Mouse (Mus musculus): ENCODE measurements around the gene Boc.

DNA sequence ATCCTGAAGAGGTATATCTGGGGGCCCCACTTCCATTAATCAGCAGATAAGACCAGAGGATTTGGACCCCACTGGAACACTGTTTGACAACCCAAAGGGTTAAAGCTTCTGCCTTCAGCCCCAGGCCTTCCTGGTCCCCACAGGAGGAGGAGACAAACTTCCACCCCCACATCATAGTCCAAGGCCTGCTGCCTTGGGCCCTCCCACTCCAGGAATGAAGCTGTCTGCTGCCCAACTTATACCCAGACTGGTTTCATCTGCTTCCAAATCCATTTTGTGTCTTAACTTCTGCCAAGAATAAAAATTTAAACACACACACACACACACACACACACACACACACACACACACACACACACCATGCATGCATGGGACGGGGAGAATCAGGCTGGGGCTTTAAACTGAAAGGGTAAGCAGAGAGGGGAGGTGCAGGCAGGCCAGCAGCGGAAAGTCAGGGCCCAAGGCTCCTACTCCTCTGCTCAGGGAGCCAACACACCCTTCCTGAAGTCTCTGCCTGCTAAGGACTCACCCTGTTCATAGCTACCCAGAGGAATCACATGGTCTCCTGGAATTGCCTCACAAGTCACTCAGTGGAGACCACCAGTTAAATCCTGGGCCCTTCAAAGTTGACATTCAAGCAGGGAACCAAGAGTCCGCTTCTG, 16.5 kb downstream of the Boc start:
- TF ChIP-seq GATA1 (IDR thresholded peaks at IDR 0.05; ENCODE audit: borderline replicate concordance, low read length) (no peak), FLI1 (IDR thresholded peaks at IDR 0.05; ENCODE audit: low read length) (no peak)
